Mouse (Mus musculus) embryonic facial prominence, embryonic 14.5 days (tissue): ENCODE measurements around the gene Tm4sf20. TPM values are rescaled to one million over a fixed set of nuclear protein-coding genes. Genes with fewer than 3 reads are reported as not detected.

Source experiments
- ATAC-seq: fragments of 200-750 bp; cut with Nextera tagmentation; 2 replicates; pipeline ENCODE4 v1.8.0; 2017; ENCODE audit warnings: low read depth, moderate number of reproducible peaks, moderate TSS enrichment
- DNase-seq: peaks from one replicate; pipeline ENCODE4 v3.0.0-alpha.2; 2015; ENCODE audit warnings: low spot score
- H3K27ac ChIP-seq: fragments of 300-500 bp; sonication (generic); replicated peaks from 2 replicates; pipeline ENCODE4 v1.5.1; 2014; ENCODE audit warnings: low read depth, mild to moderate bottlenecking, low read length, moderate library complexity
- H3K27me3 ChIP-seq: fragments of 300-500 bp; sonication (generic); replicated peaks from 2 replicates; pipeline ENCODE4 v1.6.1; 2014; ENCODE audit warnings: low read length; ENCODE audit not compliant: control insufficient read depth, insufficient read depth
- H3K36me3 ChIP-seq: fragments of 300-500 bp; sonication (generic); 2 replicates; pipeline ENCODE4 v1.6.1; 2014; ENCODE audit warnings: low read length, mixed read lengths; ENCODE audit not compliant: control insufficient read depth, insufficient read depth
- H3K4me1 ChIP-seq: fragments of 300-500 bp; sonication (generic); 2 replicates; pipeline ENCODE4 v1.6.1; 2014; ENCODE audit warnings: antibody characterized with exemption, low read length; ENCODE audit not compliant: control insufficient read depth, insufficient read depth
- H3K4me2 ChIP-seq: fragments of 300-500 bp; sonication (generic); 2 replicates; pipeline ENCODE4 v1.6.1; 2014; ENCODE audit warnings: low read depth, mild to moderate bottlenecking, low read length, moderate library complexity, mixed read lengths
- H3K4me3 ChIP-seq: fragments of 300-500 bp; sonication (generic); 2 replicates; pipeline ENCODE4 v1.5.1; 2014; ENCODE audit warnings: low read depth, mild to moderate bottlenecking, low read length
- H3K9ac ChIP-seq: fragments of 300-500 bp; sonication (generic); 2 replicates; pipeline ENCODE4 v1.6.1; 2014; ENCODE audit warnings: low read depth, mild to moderate bottlenecking, low read length, moderate library complexity, mixed read lengths
- H3K9me3 ChIP-seq: fragments of 300-500 bp; sonication (generic); 2 replicates; pipeline ENCODE4 v1.6.1; 2016; ENCODE audit warnings: low read length; ENCODE audit not compliant: control insufficient read depth
- WGBS: fragments of 180-500 bp; shearing (Covaris S2); extraction: QIAGEN DNeasy Blood & Tissue Kit; methylation state at CpG from one replicate; pipeline ENCODE4 v1.1.7; 2014; 5-methylcytosine and 5-hydroxymethylcytosine counted together
- polyA plus RNA-seq: library from polyadenylated mRNA; unstranded; fragments of >200 nt; fragmentation: Nextera tagmentation; extraction: Ambion mirVana; gene quantifications from 2 replicates; pipeline ENCODE4 v1.2.1, GENCODE M21; 2014

Gene Tm4sf20
- polyA plus RNA-seq, 1 experiment from 2014 or later, result 0.11 TPM

DNA sequence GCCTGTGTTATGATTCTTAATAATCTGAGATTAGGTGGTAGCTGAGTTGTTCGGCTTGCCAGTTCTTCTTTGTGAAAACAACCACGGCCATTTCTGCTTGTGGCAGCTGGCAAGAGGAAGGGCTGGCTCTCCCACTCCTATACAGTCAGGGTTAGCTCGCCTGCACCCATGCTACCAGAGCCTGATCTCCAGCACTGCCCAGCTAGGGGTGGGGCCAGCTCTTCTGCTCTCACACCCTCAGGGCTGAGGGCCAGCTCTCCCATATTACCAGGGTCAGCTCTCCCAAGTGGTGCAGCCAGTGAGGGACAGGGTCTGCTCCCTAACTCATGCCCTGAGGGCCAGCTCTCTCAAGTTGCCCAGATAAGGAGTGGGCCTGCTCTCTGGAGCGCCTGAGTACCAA lies 4.2 kb upstream of the Tm4sf20 start:
- H3K27me3 ChIP-seq, result no peaks in the 10 kb centered on the region
- ATAC-seq (no peak), DNase-seq (no peak)
- H3K9me3 ChIP-seq, result no peaks in the 10 kb centered on the region
- H3K27ac ChIP-seq, result no peak overlapping the region
- H3K4me3 ChIP-seq, result no peak overlapping the region
- no peak overlapping the region for H3K9ac ChIP-seq
- WGBS, result 78% methylated on average over 4 of the region's 4 CpGs
- no peak overlapping the region for H3K4me2 ChIP-seq
- H3K4me1 ChIP-seq, result no peaks in the 10 kb centered on the region
- H3K36me3 ChIP-seq, result no peaks in the 10 kb centered on the region

DNA sequence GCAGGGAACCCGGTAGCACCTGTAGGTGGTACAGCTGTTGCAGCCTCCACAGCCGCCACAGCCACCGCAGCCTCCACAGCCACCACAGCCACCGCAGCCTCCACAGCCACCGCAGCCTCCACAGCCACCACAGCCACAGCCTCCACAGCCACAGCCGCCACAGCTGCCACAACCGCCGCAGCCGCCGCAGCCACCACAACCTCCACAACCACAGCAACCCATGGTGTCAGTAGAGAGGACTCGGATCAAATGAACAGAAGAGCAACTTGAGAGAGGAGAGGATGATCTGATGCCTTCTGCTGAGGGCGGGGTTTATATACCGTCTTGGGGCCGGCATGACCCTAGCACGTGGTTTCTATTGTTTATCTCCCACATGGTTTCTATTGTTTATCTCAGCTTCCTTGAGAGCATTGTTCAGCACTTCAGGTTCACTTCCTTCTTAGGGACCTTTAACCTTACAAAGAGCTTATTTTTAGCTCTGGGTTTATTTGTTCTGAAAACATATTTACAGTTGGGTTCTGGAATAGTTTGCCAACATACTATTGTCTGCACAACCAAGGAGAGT lies 2.8 kb upstream of the Tm4sf20 start, which contains the start of gene Gm47791:
Gm47791 (minus strand) TSS at position 222 of the 565 bp plus-strand sequence.
- Histone ChIP-seq H3K9me3 (no peaks in the 10 kb centered on the region), H3K27ac (no peak within 1 kb of the TSS), H3K4me3 (no peak within 1 kb of the TSS), H3K27me3 (no peaks in the 10 kb centered on the region), H3K4me2 (no peak within 1 kb of the TSS), H3K9ac (no peak within 1 kb of the TSS), H3K36me3 (no peaks in the 10 kb centered on the region), H3K4me1 (no peaks in the 10 kb centered on the region)
- no peak for ATAC-seq
- WGBS, result 86% methylated on average over 10 of the region's 15 CpGs
- no peak for DNase-seq

DNA sequence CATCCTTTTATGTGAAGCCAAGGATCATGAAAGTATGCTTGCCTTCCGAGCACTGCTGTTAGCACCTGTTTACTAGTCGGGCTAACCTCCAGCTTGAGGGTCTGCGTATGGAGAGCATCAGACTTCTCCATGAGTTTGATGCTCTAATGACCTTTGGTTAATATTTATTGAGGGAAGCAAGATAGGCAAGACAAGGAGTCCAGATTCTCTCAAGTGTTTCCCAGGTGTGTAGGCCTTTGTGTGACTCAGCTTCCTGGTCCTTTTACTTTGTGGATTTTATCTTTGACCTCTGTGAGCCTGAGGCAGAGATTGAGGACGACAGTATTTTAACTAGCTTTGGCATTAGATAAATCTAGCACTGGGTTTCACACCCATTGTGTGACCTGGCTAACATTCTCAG lies 1.6 kb downstream of the Tm4sf20 start:
- WGBS, result 67% methylated on average over 4 of the region's 4 CpGs
- Histone ChIP-seq H3K36me3 (peaks cover 4% of the 10 kb centered on the region; the same call in 1 of the 2 replicates), H3K9me3 (no peaks in the 10 kb centered on the region), H3K4me2 (no peak overlapping the region), H3K4me1 (no peaks in the 10 kb centered on the region), H3K4me3 (no peak overlapping the region), H3K27me3 (no peaks in the 10 kb centered on the region), H3K9ac (no peak overlapping the region), H3K27ac (no peak overlapping the region)
- no peak for DNase-seq
- no peak for ATAC-seq

- H3K27me3 ChIP-seq, result no peaks in the 10 kb centered on the region
- 67% methylated on average over 1 of the region's 1 CpGs for WGBS
- H3K4me2 ChIP-seq, result no peak overlapping the region
- H3K9me3 ChIP-seq, result no peaks in the 10 kb centered on the region
- no peak overlapping the region for H3K4me3 ChIP-seq
- no peak for DNase-seq
- H3K36me3 ChIP-seq, result peaks cover 4% of the 10 kb centered on the region; the same call in 1 of the 2 replicates
- no peak for ATAC-seq
- no peak overlapping the region for H3K9ac ChIP-seq
- no peaks in the 10 kb centered on the region for H3K4me1 ChIP-seq
- no peak overlapping the region for H3K27ac ChIP-seq
Measured at GRCm38 (mm10) chr1:82766227-82766626, 2.0 kb downstream of the Tm4sf20 start.

DNA sequence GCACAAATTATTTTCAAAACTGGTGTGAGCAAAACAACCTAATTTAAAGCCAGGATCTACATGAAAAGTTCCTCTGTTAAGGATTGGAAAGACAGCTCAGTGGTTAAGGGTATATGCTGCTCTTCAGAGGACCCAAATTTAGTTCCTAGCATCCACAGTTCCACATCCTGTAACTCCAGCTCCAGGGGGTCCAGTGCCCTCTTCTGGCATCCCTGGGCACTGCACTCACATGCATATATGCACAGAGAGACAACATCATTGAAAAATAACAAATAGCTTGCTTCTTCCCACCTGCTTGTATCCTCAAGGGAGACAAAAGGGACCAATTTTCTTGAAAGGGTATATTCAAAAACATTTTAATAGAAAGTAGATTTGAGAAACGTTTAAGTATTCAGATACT lies 6.0 kb downstream of the Tm4sf20 start:
- no peak for ATAC-seq

DNA sequence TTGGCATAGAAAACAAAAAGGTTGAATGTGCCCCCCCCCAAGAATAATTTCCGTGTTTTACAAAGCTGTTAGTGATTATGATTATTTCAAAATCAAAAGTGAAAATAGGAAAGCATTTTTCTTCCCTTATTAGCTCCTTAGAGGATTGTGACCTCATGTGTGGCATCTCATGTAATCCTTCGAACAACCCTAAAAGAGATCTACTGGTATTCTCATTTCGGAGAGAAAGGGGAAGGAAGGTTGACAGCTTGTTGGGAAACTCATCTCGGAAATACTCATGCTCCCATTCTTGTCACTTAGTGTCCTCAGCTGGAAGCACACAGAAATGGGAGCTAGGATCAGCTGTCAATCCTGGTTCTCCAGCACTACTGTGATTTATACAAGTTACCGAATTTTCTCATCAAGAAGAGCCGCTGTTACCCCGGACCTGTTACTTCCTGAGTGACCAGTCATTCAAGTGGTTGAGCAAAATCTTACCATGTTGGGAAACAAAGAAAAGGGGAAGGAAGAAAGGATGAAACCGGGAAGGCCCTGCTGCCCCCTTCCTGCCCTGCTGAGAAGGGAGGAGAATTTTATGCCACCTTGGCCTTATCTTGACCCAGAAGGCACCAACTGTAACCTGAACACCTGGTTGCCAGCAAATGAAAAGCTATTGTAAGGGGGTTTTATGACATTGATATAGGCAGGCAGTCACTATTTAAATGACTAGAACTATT lies 6.6 kb downstream of the Tm4sf20 start:
- H3K4me2 ChIP-seq, result no peak overlapping the region
- WGBS, result 94% methylated on average over 8 of the region's 8 CpGs
- H3K4me1 ChIP-seq, result no peaks in the 10 kb centered on the region
- ATAC-seq (no peak), DNase-seq (no peak)
- no peak overlapping the region for H3K4me3 ChIP-seq
- H3K27ac ChIP-seq, result no peak overlapping the region
- H3K27me3 ChIP-seq, result no peaks in the 10 kb centered on the region
- H3K9ac ChIP-seq, result no peak overlapping the region
- peaks cover 12% of the 10 kb centered on the region for H3K36me3 ChIP-seq
- no peaks in the 10 kb centered on the region for H3K9me3 ChIP-seq

More for the DNA sequence above, 6.0 kb downstream of the Tm4sf20 start:
- Histone ChIP-seq H3K27ac (no peak overlapping the region), H3K36me3 (peaks cover 7% of the 10 kb centered on the region), H3K27me3 (no peaks in the 10 kb centered on the region), H3K4me2 (no peak overlapping the region), H3K9me3 (no peaks in the 10 kb centered on the region), H3K4me3 (no peak overlapping the region), H3K9ac (no peak overlapping the region), H3K4me1 (no peaks in the 10 kb centered on the region)
- 94% methylated on average over 1 of the region's 1 CpGs for WGBS
- DNase-seq, result no peak

DNA sequence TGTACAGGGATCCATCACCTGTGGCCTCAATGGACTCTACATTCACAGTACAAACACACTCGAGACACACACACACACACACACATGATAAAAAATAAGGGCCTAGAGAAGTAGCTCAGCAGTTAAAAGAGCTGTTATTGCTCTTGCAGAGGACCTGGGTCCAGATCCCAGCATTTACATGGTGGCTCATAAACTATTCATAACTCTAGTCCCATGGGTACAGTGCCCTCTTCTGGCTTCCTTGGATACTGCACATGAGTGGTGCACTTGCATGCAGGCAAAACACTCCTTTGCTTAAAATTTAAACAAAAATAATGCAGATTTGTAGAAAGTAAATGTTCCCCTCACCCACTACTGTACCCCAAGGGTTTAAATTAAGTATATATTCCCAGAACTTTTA lies 8.7 kb downstream of the Tm4sf20 start:
- H3K27ac ChIP-seq, result no peak overlapping the region
- H3K9ac ChIP-seq, result no peak overlapping the region
- H3K27me3 ChIP-seq, result no peaks in the 10 kb centered on the region
- 100% methylated on average over 1 of the region's 1 CpGs for whole genome bisulfite sequencing
- ATAC-seq, result no peak
- H3K4me2 ChIP-seq, result no peak overlapping the region
- no peaks in the 10 kb centered on the region for H3K4me1 ChIP-seq
- no peak overlapping the region for H3K4me3 ChIP-seq
- DNase-seq, result no peak
- no peaks in the 10 kb centered on the region for H3K9me3 ChIP-seq
- peaks cover 28% of the 10 kb centered on the region for H3K36me3 ChIP-seq

GRCm38 (mm10) chr1:82747714-82748452 lies 20.4 kb downstream of the Tm4sf20 start:
- no peak overlapping the region for H3K9ac ChIP-seq
- 81% methylated on average over 2 of the region's 2 CpGs for WGBS

More at GRCm38 (mm10) chr1:82747714-82748452, 20.4 kb downstream of the Tm4sf20 start:
- Histone ChIP-seq H3K9me3 (no peaks in the 10 kb centered on the region), H3K4me3 (no peak overlapping the region), H3K36me3 (peaks cover 33% of the 10 kb centered on the region), H3K27me3 (no peaks in the 10 kb centered on the region), H3K27ac (no peak overlapping the region), H3K4me2 (no peak overlapping the region), H3K4me1 (no peaks in the 10 kb centered on the region)
- ATAC-seq, result no peak
- DNase-seq, result no peak
